Mouse (Mus musculus) liver, embryonic 11.5 days (tissue): Measurements from ENCODE around the gene Sptbn4. TPM values are rescaled to one million over a fixed set of nuclear protein-coding genes. Genes with fewer than 3 reads are reported as not detected.

Experiments
- ATAC-seq: fragments of 200-750 bp; cut with Nextera tagmentation; replicated peaks from 2 replicates; pipeline ENCODE4 v1.8.0; 2017; ENCODE audit warnings: moderate number of reproducible peaks, mild to moderate bottlenecking, moderate TSS enrichment, moderate library complexity; ENCODE audit not compliant: low FRiP score
- DNase-seq: peaks from one replicate; pipeline ENCODE4 v3.0.0-alpha.2; 2017; ENCODE audit warnings: low spot score
- H3K27ac ChIP-seq: fragments of 300-500 bp; sonication (generic); 2 replicates; pipeline ENCODE4 v1.5.1; 2014; ENCODE audit warnings: mild to moderate bottlenecking, low read depth, low read length, control low read depth
- H3K27me3 ChIP-seq: fragments of 300-500 bp; sonication (generic); replicated peaks from 2 replicates; pipeline ENCODE4 v1.6.1; 2014; ENCODE audit warnings: low read length, mixed read lengths; ENCODE audit not compliant: control insufficient read depth, insufficient read depth
- H3K36me3 ChIP-seq: fragments of 300-500 bp; sonication (generic); 2 replicates; pipeline ENCODE4 v1.6.1; 2014; ENCODE audit warnings: mild to moderate bottlenecking, low read length, moderate library complexity, mixed read lengths; ENCODE audit not compliant: control insufficient read depth, insufficient read depth
- H3K4me1 ChIP-seq: fragments of 300-500 bp; sonication (generic); replicated peaks from 2 replicates; pipeline ENCODE4 v1.6.1; 2014; ENCODE audit warnings: low read length, mixed read lengths; ENCODE audit not compliant: control insufficient read depth, insufficient read depth
- H3K4me2 ChIP-seq: fragments of 300-500 bp; sonication (generic); 2 replicates; pipeline ENCODE4 v1.6.1; 2014; ENCODE audit warnings: mild to moderate bottlenecking, control low read depth, moderate library complexity
- H3K4me3 ChIP-seq: fragments of 300-500 bp; sonication (generic); 2 replicates; pipeline ENCODE4 v1.5.1; 2014; ENCODE audit warnings: low read depth, low read length, control low read depth
- H3K9ac ChIP-seq: fragments of 300-500 bp; sonication (generic); 2 replicates; pipeline ENCODE4 v1.6.1; 2014; ENCODE audit warnings: low read depth, low read length, control low read depth
- H3K9me3 ChIP-seq: fragments of 300-500 bp; sonication (generic); 2 replicates; pipeline ENCODE4 v1.6.1; 2016; ENCODE audit warnings: low read length, inconsistent platforms, mixed read lengths; ENCODE audit not compliant: control insufficient read depth
- WGBS: fragments of 180-500 bp; shearing (Covaris S2); extraction: QIAGEN DNeasy Blood & Tissue Kit; methylation state at CpG from one replicate; pipeline ENCODE4 v1.1.7; 2014; 5-methylcytosine and 5-hydroxymethylcytosine counted together
- polyA plus RNA-seq: library from polyadenylated mRNA; unstranded; fragments of >200 nt; fragmentation: Nextera tagmentation; extraction: Ambion mirVana; gene quantifications from 2 replicates; pipeline ENCODE4 v1.2.1, GENCODE M21; 2014

The Sptbn4 gene
- polyA plus RNA-seq, 1 experiment from 2014 or later, result 0.19 TPM

- Histone ChIP-seq H3K9me3 (no peaks in the 10 kb centered on the region), H3K27me3 (peaks cover 31% of the 10 kb centered on the region), H3K4me1 (no peaks in the 10 kb centered on the region), H3K9ac (no peak overlapping the region), H3K27ac (no peak overlapping the region), H3K4me2 (no peak overlapping the region), H3K4me3 (no peak overlapping the region), H3K36me3 (no peaks in the 10 kb centered on the region)
- ATAC-seq, result no peak
- WGBS, result 65% methylated on average over 6 of the region's 6 CpGs
- no peak for DNase-seq
These were observed 58.3 kb downstream of the Sptbn4 start for GRCm38 (mm10) chr7:27389213-27389612.

DNA sequence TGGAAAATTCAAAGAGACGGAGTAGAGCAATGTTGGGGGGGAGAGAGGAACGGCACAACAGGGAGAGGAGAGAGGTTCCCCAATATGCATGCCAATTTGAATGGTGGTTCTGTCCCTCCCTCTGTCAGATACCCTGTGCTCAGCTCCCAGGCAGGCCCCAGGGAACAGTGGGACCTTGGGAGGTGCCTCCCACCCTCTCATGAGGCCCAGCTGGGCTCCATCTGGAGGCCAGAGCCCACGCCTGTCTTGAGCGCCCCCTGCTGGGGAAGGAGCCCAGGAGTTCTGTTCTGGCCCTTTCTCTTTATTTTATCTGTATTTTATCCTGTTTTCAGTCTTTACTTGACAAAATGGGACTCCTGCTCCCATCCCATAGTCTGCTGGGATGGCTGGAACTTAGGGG is 62.8 kb downstream of the Sptbn4 start:
- no peak for DNase-seq
- WGBS, result 42% methylated on average over 4 of the region's 4 CpGs
- no peak overlapping the region for H3K4me3 ChIP-seq
- no peaks in the 10 kb centered on the region for H3K9me3 ChIP-seq
- no peaks in the 10 kb centered on the region for H3K36me3 ChIP-seq
- H3K27me3 ChIP-seq, result peaks cover 2% of the 10 kb centered on the region; the same call in 1 of the 2 replicates
- no peaks in the 10 kb centered on the region for H3K4me1 ChIP-seq
- 0 out of 2 replicates have a peak, but pooled peaks have one; percentile 34 for ATAC-seq
- no peak overlapping the region for H3K27ac ChIP-seq
- no peak overlapping the region for H3K4me2 ChIP-seq
- H3K9ac ChIP-seq, result no peak overlapping the region

DNA sequence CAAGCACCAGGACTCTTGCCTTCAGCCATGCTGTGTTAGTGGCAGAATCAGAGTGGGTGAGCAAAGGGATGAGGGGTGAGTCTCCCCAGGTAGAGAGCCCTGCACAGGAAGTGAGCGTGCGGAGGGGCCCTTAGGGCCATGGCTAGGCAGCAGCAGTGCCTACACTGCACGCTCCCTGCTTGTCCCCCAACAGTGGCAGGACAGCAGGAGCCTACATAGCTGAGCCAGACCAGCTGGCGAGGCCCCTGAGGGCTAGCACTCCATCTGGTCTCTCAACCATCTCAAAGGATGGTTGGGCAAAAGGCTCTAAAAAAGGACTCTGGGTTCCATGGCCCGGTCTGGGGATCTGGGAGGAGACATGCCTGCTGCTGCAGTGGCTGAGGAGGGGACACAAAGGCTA is 63.4 kb downstream of the Sptbn4 start:
- Histone ChIP-seq H3K4me1 (no peaks in the 10 kb centered on the region), H3K27me3 (peaks cover 8% of the 10 kb centered on the region), H3K9ac (no peak overlapping the region), H3K27ac (no peak overlapping the region), H3K4me3 (no peak overlapping the region), H3K9me3 (no peaks in the 10 kb centered on the region), H3K4me2 (no peak overlapping the region), H3K36me3 (no peaks in the 10 kb centered on the region)
- ATAC-seq, result no peak
- DNase-seq, result no peak
- 72% methylated on average over 5 of the region's 5 CpGs for WGBS

- no peak for ATAC-seq
- DNase-seq, result no peak
- H3K27ac ChIP-seq, result no peak overlapping the region
- no peaks in the 10 kb centered on the region for H3K36me3 ChIP-seq
- no peak overlapping the region for H3K4me2 ChIP-seq
- WGBS, result 53% methylated on average over 1 of the region's 1 CpGs
- no peak overlapping the region for H3K4me3 ChIP-seq
- H3K27me3 ChIP-seq, result peaks cover 14% of the 10 kb centered on the region
- no peaks in the 10 kb centered on the region for H3K4me1 ChIP-seq
- H3K9ac ChIP-seq, result no peak overlapping the region
- no peaks in the 10 kb centered on the region for H3K9me3 ChIP-seq
These were observed 64.3 kb downstream of the Sptbn4 start for GRCm38 (mm10) chr7:27383233-27383632.

GRCm38 (mm10) chr7:27381560-27381959 is 65.9 kb downstream of the Sptbn4 start:
- Histone ChIP-seq H3K4me2 (no peak overlapping the region), H3K27me3 (peaks cover 19% of the 10 kb centered on the region), H3K4me1 (no peaks in the 10 kb centered on the region), H3K36me3 (no peaks in the 10 kb centered on the region), H3K27ac (no peak overlapping the region), H3K9me3 (no peaks in the 10 kb centered on the region), H3K4me3 (no peak overlapping the region), H3K9ac (no peak overlapping the region)
- no peak for ATAC-seq
- 49% methylated on average over 4 of the region's 4 CpGs for WGBS
- no peak for DNase-seq

DNA sequence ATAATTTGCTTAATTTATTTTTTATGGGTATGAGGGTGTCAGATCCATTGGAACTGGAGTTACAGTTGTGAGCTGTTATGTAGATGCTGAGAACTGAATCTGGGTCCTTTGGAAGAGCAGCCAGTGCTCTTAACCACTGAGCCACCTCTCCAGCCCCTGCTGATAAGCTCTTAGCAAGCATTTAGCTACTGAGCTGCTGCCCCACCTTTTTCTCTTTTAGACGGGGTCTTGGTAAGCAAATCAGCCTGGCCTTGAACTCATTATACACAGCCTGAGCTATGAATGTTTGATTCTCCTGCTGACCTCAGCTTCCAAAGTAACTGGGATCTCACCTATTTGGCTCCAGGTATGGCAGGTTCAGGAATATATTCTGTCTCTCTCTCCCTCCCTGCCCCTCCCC is 66.5 kb downstream of the Sptbn4 start:
- H3K27ac ChIP-seq, result no peak overlapping the region
- no peak overlapping the region for H3K4me2 ChIP-seq
- ATAC-seq (no peak), DNase-seq (no peak)
- H3K9ac ChIP-seq, result no peak overlapping the region
- no peaks in the 10 kb centered on the region for H3K36me3 ChIP-seq
- H3K4me1 ChIP-seq, result no peaks in the 10 kb centered on the region
- WGBS, result 25% methylated on average over 1 of the region's 1 CpGs
- H3K4me3 ChIP-seq, result no peak overlapping the region
- no peaks in the 10 kb centered on the region; the same call in 1 of the 2 replicates for H3K9me3 ChIP-seq
- H3K27me3 ChIP-seq, result peaks cover 25% of the 10 kb centered on the region

DNA sequence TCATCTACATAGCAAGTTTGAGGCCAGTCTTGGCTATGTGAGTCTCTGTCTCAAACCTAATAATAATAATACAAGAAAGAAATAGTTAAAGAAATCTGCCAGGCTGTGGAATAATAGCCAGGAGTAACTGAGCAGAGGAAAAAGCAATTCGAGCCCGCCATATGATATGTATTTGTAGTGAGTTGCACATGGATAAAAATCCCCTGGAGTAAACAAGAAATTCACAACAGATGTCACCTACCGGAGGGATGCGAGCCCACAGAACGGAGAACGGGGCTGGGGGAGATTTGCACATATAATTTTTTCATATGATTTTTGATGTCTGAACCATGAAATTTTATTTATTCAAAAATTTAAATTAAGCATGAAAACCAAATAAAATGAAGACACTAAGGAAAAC is 67.7 kb downstream of the Sptbn4 start:
- Histone ChIP-seq H3K9ac (no peak overlapping the region), H3K27me3 (peaks cover 35% of the 10 kb centered on the region), H3K9me3 (no peaks in the 10 kb centered on the region; the same call in 1 of the 2 replicates), H3K4me1 (no peaks in the 10 kb centered on the region), H3K27ac (no peak overlapping the region), H3K4me2 (no peak overlapping the region), H3K4me3 (no peak overlapping the region), H3K36me3 (no peaks in the 10 kb centered on the region)
- WGBS, result 88% methylated on average over 6 of the region's 6 CpGs
- no peak for DNase-seq
- no peak for ATAC-seq

GRCm38 (mm10) chr7:27378431-27378830 is 69.1 kb downstream of the Sptbn4 start:
- DNase-seq (no peak), ATAC-seq (no peak)
- H3K9ac ChIP-seq, result no peak overlapping the region
- H3K27ac ChIP-seq, result no peak overlapping the region
- no peaks in the 10 kb centered on the region for H3K36me3 ChIP-seq
- no peaks in the 10 kb centered on the region for H3K4me1 ChIP-seq
- 21% methylated on average over 4 of the region's 4 CpGs for WGBS
- H3K27me3 ChIP-seq, result peaks cover 49% of the 10 kb centered on the region
- H3K9me3 ChIP-seq, result no peaks in the 10 kb centered on the region; the same call in 1 of the 2 replicates
- H3K4me3 ChIP-seq, result no peak overlapping the region
- no peak overlapping the region for H3K4me2 ChIP-seq

DNA sequence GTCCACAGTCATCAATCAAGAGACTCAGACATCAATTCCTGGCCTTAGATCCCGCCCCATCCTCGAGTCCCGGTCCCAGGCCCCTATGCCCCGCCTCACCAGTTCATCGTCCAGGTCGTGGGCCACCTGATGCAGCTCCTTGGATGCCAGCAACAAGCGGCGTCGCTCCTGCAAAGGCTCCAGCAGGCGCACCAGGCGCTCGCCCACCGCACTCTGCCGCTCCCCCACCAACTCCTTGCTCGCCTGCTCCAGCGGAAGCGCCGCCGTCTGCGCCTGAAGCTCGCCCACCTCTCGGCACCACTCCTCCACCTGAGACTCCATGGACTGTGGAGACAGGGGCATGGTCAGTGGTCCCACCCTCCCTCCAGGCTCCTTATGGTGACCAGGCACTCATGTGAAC is 72.2 kb downstream of the Sptbn4 start:
- 5% methylated on average over 22 of the region's 22 CpGs for WGBS

More for the DNA sequence above, 72.2 kb downstream of the Sptbn4 start:
- Histone ChIP-seq H3K27ac (no peak overlapping the region), H3K4me3 (no peak overlapping the region), H3K4me2 (no peak overlapping the region), H3K4me1 (no peaks in the 10 kb centered on the region), H3K9ac (no peak overlapping the region), H3K36me3 (no peaks in the 10 kb centered on the region), H3K27me3 (peaks cover 77% of the 10 kb centered on the region), H3K9me3 (no peaks in the 10 kb centered on the region; the same call in 1 of the 2 replicates)
- no peak for ATAC-seq
- no peak for DNase-seq
